ENCODE assay signal across 7 mouse cellular contexts in genomic region chr11:98710416-98711045, GRCm38 (mm10). TPM values are rescaled to one million over a fixed set of nuclear protein-coding genes. Genes with fewer than 3 reads are reported as not detected.
DNase-seq lines count a peak whose midpoint lies in the region; ATAC-seq lines count a peak whose summit lies in the region.

No protein-coding gene starts in this region.

- peak; percentile 83 for DNase-seq in WW6 (ENCODE audit: low read depth, low spot score)
- DNase-seq in cerebellum, adult 9-11 months: peak; percentile 75
- peak; percentile 59 to 71 for DNase-seq in frontal cortex, postnatal 10 days (ENCODE audit: low spot score in 2 of 2)
- DNase-seq in left cerebral cortex, adult 11 months (ENCODE audit: low spot score): peak; percentile 47
- peak; percentile 83 for DNase-seq in skeletal muscle tissue, adult 2 months (ENCODE audit: low read depth, low spot score)

- H3K27me3 ChIP-seq in hindbrain, embryonic 13.5 days: no peaks in the 10 kb centered on the region

- ATAC-seq in hindbrain, embryonic 13.5 days (ENCODE audit: low FRiP score): peak; percentile 22; the same call in 1 of the 2 replicates

- H3K9me3 ChIP-seq in hindbrain, embryonic 13.5 days: no peaks in the 10 kb centered on the region

- peaks cover 4% of the 10 kb centered on the region; the same call in 1 of the 2 replicates for H3K4me1 ChIP-seq in hindbrain, embryonic 13.5 days (replicated peaks)

- H3K27ac ChIP-seq in hindbrain, embryonic 13.5 days: 0 out of 2 replicates have a peak overlapping the region, but pooled peaks have one; percentile 4
- H3K27ac ChIP-seq in macrophage: peak overlapping the region; percentile 93

- no peak overlapping the region for H3K9ac ChIP-seq in hindbrain, embryonic 13.5 days

- H3K4me3 ChIP-seq in hindbrain, embryonic 13.5 days: no peak overlapping the region
- H3K4me3 ChIP-seq in macrophage (ENCODE audit: inconsistent target): no peak overlapping the region

- H3K36me3 ChIP-seq in hindbrain, embryonic 13.5 days: peaks cover 98% of the 10 kb centered on the region
- H3K36me3 ChIP-seq in macrophage (ENCODE audit: inconsistent target): peaks cover 14% of the 10 kb centered on the region; the same call in 1 of the 2 replicates

- no peaks in the 10 kb centered on the region for H3K79me2 ChIP-seq in macrophage (ENCODE audit: inconsistent target)

- H3K4me2 ChIP-seq in hindbrain, embryonic 13.5 days: no peak overlapping the region

- WGBS in hindbrain, embryonic 13.5 days: 62% methylated on average over 12 of the region's 12 CpGs
- 11% methylated on average over 12 of the region's 12 CpGs for WGBS in macrophage (ENCODE audit: missing documents)

RNA-seq across cellular contexts. Expression of gene Csf3, which starts 9.5 kb away (rescaled TPM):
- polyA plus RNA-seq in hindbrain, embryonic 13.5 days (2015; fragmentation: Nextera tagmentation; extraction: Ambion mirVana): not detected in 2 replicates
- 1 to 10 TPM in 4 of 26 experiments, under 1 TPM in 5, not detected in 17; 0.50 to 3.2 (median 0.90) TPM for total RNA-seq in macrophage (2018; cell fraction: chromatin; rRNA removed)
- total RNA-seq in macrophage (2018; cell fraction: cytosol; rRNA removed): 1 to 10 TPM in 5 of 26 experiments, under 1 TPM in 13, not detected in 8; 0.07 to 4.9 (median 0.42) TPM
- total RNA-seq in macrophage (2018; cell fraction: nucleus; rRNA removed): 1 to 10 TPM in 10 of 26 experiments, under 1 TPM in 5, not detected in 11; 0.33 to 3.5 (median 1.3) TPM
- not detected in 3 replicates for polyA plus RNA-seq in macrophage (2018)

RNA-seq across cellular contexts. Expression of gene Med24, which starts 18.7 kb away (rescaled TPM):
- polyA plus RNA-seq in hindbrain, embryonic 13.5 days (2015; fragmentation: Nextera tagmentation; extraction: Ambion mirVana): 72.4 and 75.2 TPM in 2 replicates
- 10 to 100 TPM; 26.0 to 64.8 (median 48.7) TPM for total RNA-seq in macrophage (2018; cell fraction: chromatin; rRNA removed)
- total RNA-seq in macrophage (2018; cell fraction: cytosol; rRNA removed): 10 to 100 TPM; 12.8 to 23.6 (median 18.5) TPM
- 10 to 100 TPM; 14.2 to 52.0 (median 30.6) TPM for total RNA-seq in macrophage (2018; cell fraction: nucleus; rRNA removed)
- 19.2 to 19.9 TPM (median 19.6 TPM) in 3 replicates for polyA plus RNA-seq in macrophage (2018)

RNA-seq across cellular contexts. Expression of gene Psmd3, which starts 28.2 kb away (rescaled TPM):
- polyA plus RNA-seq in hindbrain, embryonic 13.5 days (2015; fragmentation: Nextera tagmentation; extraction: Ambion mirVana): 176 and 182 TPM in 2 replicates
- total RNA-seq in macrophage (2018; cell fraction: chromatin; rRNA removed): 100 to 1,000 TPM in 2 of 26 experiments, 10 to 100 TPM in 24; 27.6 to 105 (median 69.8) TPM
- 100 to 1,000 TPM in 1 of 26 experiments, 10 to 100 TPM in 25; 46.4 to 105 (median 67.8) TPM for total RNA-seq in macrophage (2018; cell fraction: cytosol; rRNA removed)
- total RNA-seq in macrophage (2018; cell fraction: nucleus; rRNA removed): 100 to 1,000 TPM in 1 of 26 experiments, 10 to 100 TPM in 25; 34.3 to 106 (median 63.9) TPM
- 53.4 to 97.2 TPM (median 55.5 TPM) in 3 replicates for polyA plus RNA-seq in macrophage (2018)

RNA-seq across cellular contexts. Expression of gene Thra, which starts 29.9 kb away (rescaled TPM):
- polyA plus RNA-seq in hindbrain, embryonic 13.5 days (2015; fragmentation: Nextera tagmentation; extraction: Ambion mirVana): 117 and 122 TPM in 2 replicates
- total RNA-seq in macrophage (2018; cell fraction: chromatin; rRNA removed): 10 to 100 TPM in 20 of 26 experiments, 1 to 10 TPM in 6; 3.6 to 48.8 (median 15.3) TPM
- total RNA-seq in macrophage (2018; cell fraction: cytosol; rRNA removed): 10 to 100 TPM in 17 of 26 experiments, 1 to 10 TPM in 9; 6.7 to 18.6 (median 11.3) TPM
- total RNA-seq in macrophage (2018; cell fraction: nucleus; rRNA removed): 10 to 100 TPM in 12 of 26 experiments, 1 to 10 TPM in 14; 4.3 to 29.5 (median 9.6) TPM
- polyA plus RNA-seq in macrophage (2018): 8.2 to 12.1 TPM (median 9.8 TPM) in 3 replicates

RNA-seq across cellular contexts. Expression of gene Gsdma, which starts 46.4 kb away (rescaled TPM):
- 0.05 TPM in 1 of 2 replicates, not detected in the other for polyA plus RNA-seq in hindbrain, embryonic 13.5 days (2015; fragmentation: Nextera tagmentation; extraction: Ambion mirVana)
- not detected for total RNA-seq in macrophage (2018; cell fraction: chromatin; rRNA removed)
- total RNA-seq in macrophage (2018; cell fraction: cytosol; rRNA removed): not detected
- total RNA-seq in macrophage (2018; cell fraction: nucleus; rRNA removed): not detected
- polyA plus RNA-seq in macrophage (2018): not detected in 3 replicates
